Mouse (Mus musculus) midbrain, embryonic 11.5 days (tissue): Measurements from ENCODE around the gene Fblim1. TPM values are rescaled to one million over a fixed set of nuclear protein-coding genes. Genes with fewer than 3 reads are reported as not detected.
A peak's percentile ranks its signal among the peaks of the same experiment; 100 is the strongest.

Experiments used
- ATAC-seq: fragments of 200-750 bp; cut with Nextera tagmentation; 2 replicates; pipeline ENCODE4 v1.8.0; 2017; ENCODE audit warnings: moderate TSS enrichment, moderate library complexity; ENCODE audit not compliant: low FRiP score
- DNase-seq: peaks from one replicate; pipeline ENCODE4 v3.0.0; 2015; ENCODE audit warnings: low spot score; ENCODE audit errors: missing footprints
- H3K27ac ChIP-seq: fragments of 300-500 bp; sonication (generic); 2 replicates; pipeline ENCODE4 v1.5.1; 2014; ENCODE audit warnings: low read depth, low read length
- H3K27me3 ChIP-seq: fragments of 300-500 bp; sonication (generic); 2 replicates; pipeline ENCODE4 v1.6.1; 2014; ENCODE audit warnings: mild to moderate bottlenecking, low read length, moderate library complexity, mixed read lengths; ENCODE audit not compliant: control insufficient read depth, insufficient read depth
- H3K36me3 ChIP-seq: fragments of 300-500 bp; sonication (generic); 2 replicates; pipeline ENCODE4 v1.6.1; 2014; ENCODE audit warnings: mild to moderate bottlenecking, low read length, moderate library complexity, mixed read lengths; ENCODE audit not compliant: control insufficient read depth, insufficient read depth
- H3K4me1 ChIP-seq: fragments of 300-500 bp; sonication (generic); 2 replicates; pipeline ENCODE4 v1.6.1; 2014; ENCODE audit warnings: low read length; ENCODE audit not compliant: control insufficient read depth, insufficient read depth
- H3K4me2 ChIP-seq: fragments of 300-500 bp; sonication (generic); 2 replicates; pipeline ENCODE4 v1.6.1; 2014; ENCODE audit warnings: mild to moderate bottlenecking, moderate library complexity
- H3K4me3 ChIP-seq: fragments of 300-500 bp; sonication (generic); 2 replicates; pipeline ENCODE4 v1.5.1; 2014; ENCODE audit warnings: low read depth, low read length
- H3K9ac ChIP-seq: fragments of 300-500 bp; sonication (generic); 2 replicates; pipeline ENCODE4 v1.6.1; 2014; ENCODE audit warnings: low read length
- H3K9me3 ChIP-seq: fragments of 300-500 bp; sonication (generic); 2 replicates; pipeline ENCODE4 v1.6.1; 2016; ENCODE audit warnings: low read length; ENCODE audit not compliant: control insufficient read depth
- WGBS: fragments of 180-500 bp; shearing (Covaris S2); extraction: QIAGEN DNeasy Blood & Tissue Kit; methylation state at CpG from one replicate; pipeline ENCODE4 v1.1.7; 2014; 5-methylcytosine and 5-hydroxymethylcytosine counted together
- polyA plus RNA-seq: library from polyadenylated mRNA; unstranded; fragments of >200 nt; fragmentation: Nextera tagmentation; extraction: Ambion mirVana; gene quantifications from 2 replicates; pipeline ENCODE4 v1.2.1, GENCODE M21; 2014

Gene Fblim1
- polyA plus RNA-seq, 1 experiment from 2014 or later, result 20.0 TPM

DNA sequence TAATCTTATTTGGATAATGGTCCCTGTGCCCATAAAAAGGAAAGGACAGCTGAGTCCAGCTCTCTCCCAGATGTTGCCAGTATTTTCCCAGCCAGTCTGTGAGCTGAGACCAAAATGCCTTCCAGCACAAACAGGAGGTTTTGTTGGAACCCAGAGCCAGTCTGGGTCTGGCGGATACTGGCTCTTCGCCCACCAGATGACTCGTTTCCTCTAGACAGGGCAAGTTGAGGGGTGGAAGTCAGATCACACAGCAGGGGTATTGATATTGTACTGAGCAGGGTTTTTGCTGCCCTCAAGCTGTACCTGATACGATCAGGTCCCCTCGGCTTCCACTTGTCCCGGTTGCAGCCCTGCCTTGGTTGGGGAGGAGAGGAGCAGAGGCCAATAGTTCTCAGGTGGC lies 3.6 kb upstream of the Fblim1 start:
- no peak for ATAC-seq
- no peak overlapping the region for H3K4me2 ChIP-seq
- no peaks in the 10 kb centered on the region for H3K9me3 ChIP-seq
- no peaks in the 10 kb centered on the region for H3K36me3 ChIP-seq
- H3K4me3 ChIP-seq, result no peak overlapping the region
- no peak overlapping the region for H3K9ac ChIP-seq
- peak; percentile 10 for DNase-seq
- H3K27me3 ChIP-seq, result no peaks in the 10 kb centered on the region
- no peaks in the 10 kb centered on the region for H3K4me1 ChIP-seq
- no peak overlapping the region for H3K27ac ChIP-seq
- WGBS, result 81% methylated on average over 6 of the region's 6 CpGs

DNA sequence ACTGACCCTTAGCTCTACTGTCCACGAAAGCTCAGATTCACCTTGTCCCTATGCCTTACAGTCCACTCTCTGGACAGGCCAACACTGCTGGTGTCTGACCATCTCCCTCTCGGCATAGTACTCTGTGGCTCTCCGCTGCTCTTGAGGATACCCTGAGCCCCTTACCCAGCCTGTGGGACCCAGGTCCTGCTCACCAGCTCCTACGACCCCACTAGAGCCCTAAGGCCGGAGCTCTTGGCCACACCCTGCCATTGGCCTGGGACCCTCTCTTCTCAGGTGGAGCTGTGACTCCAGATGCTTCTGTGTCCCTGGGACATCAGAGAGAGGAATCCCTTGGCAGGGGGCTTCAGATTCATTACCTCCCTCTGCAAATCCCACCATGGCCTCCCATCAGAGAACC lies 475 bp downstream of the Fblim1 start:
- Histone ChIP-seq H3K4me2 (no peak overlapping the region), H3K9me3 (no peaks in the 10 kb centered on the region), H3K27me3 (no peaks in the 10 kb centered on the region), H3K36me3 (no peaks in the 10 kb centered on the region), H3K4me3 (no peak overlapping the region), H3K27ac (no peak overlapping the region), H3K9ac (no peak overlapping the region), H3K4me1 (no peaks in the 10 kb centered on the region)
- WGBS, result 92% methylated on average over 5 of the region's 5 CpGs
- DNase-seq, result no peak
- no peak for ATAC-seq

DNA sequence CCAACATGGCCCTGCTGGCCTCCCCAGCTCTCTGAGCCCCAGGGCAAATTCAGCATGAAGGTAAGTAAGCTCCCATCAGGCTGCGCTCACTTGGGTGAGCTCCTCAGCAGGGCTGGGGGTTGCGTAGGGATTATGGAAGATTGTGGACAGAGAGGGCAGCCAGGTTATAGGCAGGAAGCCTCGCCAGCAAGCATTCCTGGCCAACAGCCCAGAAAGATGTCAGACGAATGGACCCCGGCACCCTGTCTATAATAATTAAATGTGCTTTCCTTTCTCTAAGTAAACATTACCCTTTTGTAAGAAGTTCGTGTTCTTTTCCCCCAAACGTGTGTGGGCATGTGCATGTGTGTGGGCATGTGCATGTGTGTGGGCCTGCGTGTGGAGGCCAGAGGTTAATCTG lies 1.4 kb downstream of the Fblim1 start:
- Histone ChIP-seq H3K4me1 (peaks cover 4% of the 10 kb centered on the region), H3K27me3 (peaks cover 6% of the 10 kb centered on the region), H3K4me3 (no peak overlapping the region), H3K9me3 (no peaks in the 10 kb centered on the region), H3K9ac (no peak overlapping the region), H3K36me3 (no peaks in the 10 kb centered on the region), H3K27ac (no peak overlapping the region), H3K4me2 (no peak overlapping the region)
- ATAC-seq, result no peak
- DNase-seq, result no peak
- 75% methylated on average over 8 of the region's 8 CpGs for WGBS

DNA sequence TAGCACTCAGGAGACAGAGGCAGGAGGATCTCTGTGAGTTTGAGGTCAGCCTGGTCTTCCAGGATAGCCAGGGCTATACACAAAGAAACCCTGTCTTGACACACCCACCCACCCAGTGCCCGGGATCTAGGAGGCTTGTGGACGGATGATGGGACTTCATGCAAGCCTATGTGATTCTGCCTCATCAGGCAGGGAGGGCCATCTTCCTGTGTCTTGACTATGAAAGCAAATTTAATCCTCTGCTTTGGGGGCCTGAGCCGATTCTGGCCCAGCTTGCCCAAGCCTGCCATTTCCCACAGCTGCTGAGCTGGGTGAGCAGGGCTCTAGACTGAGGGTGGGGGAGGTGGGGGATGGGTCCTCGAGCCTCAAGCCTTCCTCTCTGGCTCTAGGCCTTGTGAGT lies 2.0 kb downstream of the Fblim1 start:
- DNase-seq (no peak), ATAC-seq (no peak)
- no peaks in the 10 kb centered on the region for H3K9me3 ChIP-seq
- H3K4me3 ChIP-seq, result no peak overlapping the region
- no peak overlapping the region for H3K27ac ChIP-seq
- H3K36me3 ChIP-seq, result no peaks in the 10 kb centered on the region
- 78% methylated on average over 4 of the region's 4 CpGs for WGBS
- H3K9ac ChIP-seq, result no peak overlapping the region
- no peak overlapping the region for H3K4me2 ChIP-seq
- H3K4me1 ChIP-seq, result peaks cover 6% of the 10 kb centered on the region
- H3K27me3 ChIP-seq, result peaks cover 12% of the 10 kb centered on the region

DNA sequence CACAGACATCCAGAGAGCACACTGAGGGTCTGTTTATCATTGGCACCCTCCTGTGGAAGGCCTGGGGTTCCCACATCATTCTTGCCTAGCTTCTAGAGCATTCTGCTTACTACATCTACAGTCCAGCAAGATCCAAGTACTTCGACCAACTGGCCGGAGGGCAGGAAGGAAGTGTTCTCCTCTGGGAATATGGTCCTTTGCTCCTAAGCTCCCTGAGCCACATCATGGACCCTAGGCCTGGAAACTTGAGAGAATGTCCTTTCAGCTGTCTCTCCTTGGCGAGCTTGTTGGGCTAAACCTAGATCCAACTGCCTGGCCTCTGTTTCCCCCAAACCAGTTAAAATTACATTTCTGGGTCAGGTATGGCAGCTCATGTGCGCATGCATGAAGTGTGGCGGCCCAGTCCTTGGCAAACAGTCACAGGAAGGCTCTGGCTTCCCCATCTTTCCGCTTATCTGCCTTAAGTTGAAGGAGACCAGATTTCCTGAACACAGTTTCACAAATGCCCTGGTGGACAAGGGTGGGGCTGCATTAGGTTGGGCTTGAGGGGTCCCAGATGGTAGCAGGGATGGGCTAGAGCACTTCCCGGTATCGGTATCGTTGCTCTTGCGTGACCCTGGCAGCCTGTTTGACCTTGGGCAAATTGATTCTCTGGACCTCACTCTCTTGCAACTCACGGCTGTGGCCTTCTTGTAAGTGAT lies 3.2 kb downstream of the Fblim1 start:
- peaks cover 15% of the 10 kb centered on the region for H3K4me1 ChIP-seq

DNA sequence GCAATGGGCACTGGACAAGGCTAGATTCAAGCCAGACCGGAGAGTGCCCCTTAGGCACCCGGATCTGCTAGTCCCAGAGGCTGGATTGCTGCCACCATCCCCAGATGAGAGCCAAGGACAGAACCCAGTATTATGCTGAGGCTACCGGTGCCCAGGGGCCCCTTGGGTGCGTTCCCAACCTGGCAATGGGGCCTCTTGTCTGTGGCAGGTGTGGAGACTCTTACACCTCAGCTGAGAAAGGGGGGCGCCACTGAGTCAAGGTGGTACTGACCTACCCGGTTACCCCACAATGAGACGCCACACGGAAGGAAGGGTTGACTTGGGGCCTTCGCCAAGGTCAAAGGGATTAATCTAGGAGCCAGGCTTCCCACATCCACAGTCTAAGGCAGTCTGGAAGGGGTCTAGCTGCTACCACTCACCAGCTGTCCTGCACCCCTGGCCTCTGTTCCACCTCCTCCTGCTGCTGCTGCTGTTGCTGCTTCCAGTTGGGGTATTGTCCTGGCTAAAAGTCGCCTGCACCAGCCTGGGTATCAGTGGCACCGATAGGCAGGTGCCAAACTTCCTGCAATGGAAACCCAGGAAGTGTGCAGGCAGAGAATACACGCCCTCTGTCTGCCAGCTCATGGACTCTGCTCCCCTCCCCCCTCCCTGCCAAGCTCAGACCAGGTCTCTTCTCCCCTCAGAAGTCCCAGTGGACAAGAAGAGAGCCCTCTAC lies 4.6 kb downstream of the Fblim1 start:
- ATAC-seq (no peak), DNase-seq (peak; percentile 80)
- peaks cover 15% of the 10 kb centered on the region for H3K27me3 ChIP-seq
- peaks cover 15% of the 10 kb centered on the region for H3K4me1 ChIP-seq
- no peak overlapping the region for H3K9ac ChIP-seq
- no peak overlapping the region for H3K4me2 ChIP-seq
- no peak overlapping the region for H3K4me3 ChIP-seq
- H3K36me3 ChIP-seq, result no peaks in the 10 kb centered on the region
- no peaks in the 10 kb centered on the region for H3K9me3 ChIP-seq
- WGBS, result 73% methylated on average over 12 of the region's 12 CpGs
- H3K27ac ChIP-seq, result no peak overlapping the region

More for the DNA sequence above, 3.2 kb downstream of the Fblim1 start:
- Histone ChIP-seq H3K27ac (no peak overlapping the region), H3K9ac (no peak overlapping the region), H3K27me3 (peaks cover 15% of the 10 kb centered on the region), H3K9me3 (no peaks in the 10 kb centered on the region), H3K36me3 (no peaks in the 10 kb centered on the region), H3K4me2 (no peak overlapping the region), H3K4me3 (no peak overlapping the region)
- WGBS, result 81% methylated on average over 11 of the region's 11 CpGs
- DNase-seq (no peak), ATAC-seq (no peak)

DNA sequence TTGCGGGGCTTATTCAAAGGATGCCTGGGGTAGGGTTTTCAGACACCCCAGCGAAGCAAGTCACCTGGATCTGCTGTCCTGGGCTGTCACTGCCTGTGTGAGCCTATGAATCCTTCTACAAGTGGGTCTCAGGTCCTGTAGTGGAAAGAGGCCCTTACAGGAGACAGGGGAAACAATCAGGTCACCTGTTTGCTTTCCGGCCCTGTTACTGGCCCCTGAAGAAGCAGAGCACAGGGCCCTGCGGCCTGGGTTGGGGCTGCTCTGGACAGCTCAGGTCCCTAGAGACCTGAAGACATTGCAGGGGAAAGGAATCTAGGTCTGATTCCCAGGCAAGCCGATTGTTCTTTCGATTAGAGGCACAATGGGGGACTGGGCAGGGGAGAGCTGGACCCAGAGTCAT lies 5.5 kb downstream of the Fblim1 start:
- ATAC-seq, result peak; percentile 27; the same call in 1 of the 2 replicates
- 23% methylated on average over 6 of the region's 6 CpGs for WGBS
- DNase-seq, result no peak
- no peak overlapping the region for H3K4me3 ChIP-seq
- peaks cover 15% of the 10 kb centered on the region for H3K27me3 ChIP-seq
- H3K4me2 ChIP-seq, result no peak overlapping the region
- H3K9me3 ChIP-seq, result no peaks in the 10 kb centered on the region
- H3K9ac ChIP-seq, result no peak overlapping the region
- H3K4me1 ChIP-seq, result peaks cover 15% of the 10 kb centered on the region
- no peaks in the 10 kb centered on the region for H3K36me3 ChIP-seq
- H3K27ac ChIP-seq, result no peak overlapping the region

DNA sequence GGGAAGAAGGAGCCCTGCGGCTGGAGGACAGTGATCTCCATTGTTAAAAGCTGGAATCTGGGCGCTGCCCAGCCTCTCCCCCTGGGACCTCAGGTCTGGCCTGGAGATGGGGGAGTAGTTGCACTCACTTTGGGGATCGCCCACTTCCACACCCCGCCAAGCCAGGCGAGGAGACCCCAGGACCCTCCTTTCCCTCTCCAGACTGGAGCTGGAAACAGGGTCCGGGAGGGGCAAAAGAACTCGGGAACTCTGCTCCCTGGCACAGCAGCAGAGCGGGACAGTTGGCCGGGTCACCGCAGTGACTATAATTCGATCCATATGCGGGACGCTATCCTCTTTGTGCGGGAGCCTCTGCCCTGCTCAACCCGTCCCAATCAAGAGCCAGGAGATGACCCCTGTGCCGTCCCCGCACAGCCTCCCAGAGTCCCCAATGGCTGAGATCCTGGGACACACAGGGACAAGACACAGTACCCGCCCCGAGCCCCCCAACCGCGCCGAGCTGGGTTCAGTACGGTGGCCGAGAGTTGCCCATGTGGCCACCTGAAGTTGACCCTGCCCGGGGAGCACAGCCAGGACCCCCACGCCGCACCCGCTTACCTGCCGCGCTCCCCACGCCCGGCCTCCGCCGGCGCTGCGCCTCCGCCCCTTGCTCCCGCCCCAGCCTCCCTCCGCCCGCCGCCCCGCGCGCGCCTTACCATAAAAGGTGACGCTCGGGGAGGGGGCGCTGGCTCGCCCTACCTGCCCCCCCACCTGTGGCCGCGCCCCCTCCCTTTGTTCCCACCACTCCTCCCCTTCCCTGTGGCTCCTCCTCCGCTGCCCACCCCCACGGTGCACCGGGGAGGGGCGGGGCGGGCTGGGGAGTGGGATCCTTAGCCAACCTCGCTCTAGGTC lies 6.4 kb downstream of the Fblim1 start:
- Histone ChIP-seq H3K9ac (peak overlapping the region; percentile 64), H3K27me3 (peaks cover 15% of the 10 kb centered on the region), H3K4me3 (peak overlapping the region; percentile 47), H3K4me2 (peak overlapping the region; percentile 86), H3K36me3 (no peaks in the 10 kb centered on the region), H3K9me3 (no peaks in the 10 kb centered on the region), H3K4me1 (peaks cover 15% of the 10 kb centered on the region), H3K27ac (no peak overlapping the region)
- ATAC-seq, result peak; percentile 38
- DNase-seq, result no peak
- under 1% methylated on average over 43 of the region's 57 CpGs for WGBS

DNA sequence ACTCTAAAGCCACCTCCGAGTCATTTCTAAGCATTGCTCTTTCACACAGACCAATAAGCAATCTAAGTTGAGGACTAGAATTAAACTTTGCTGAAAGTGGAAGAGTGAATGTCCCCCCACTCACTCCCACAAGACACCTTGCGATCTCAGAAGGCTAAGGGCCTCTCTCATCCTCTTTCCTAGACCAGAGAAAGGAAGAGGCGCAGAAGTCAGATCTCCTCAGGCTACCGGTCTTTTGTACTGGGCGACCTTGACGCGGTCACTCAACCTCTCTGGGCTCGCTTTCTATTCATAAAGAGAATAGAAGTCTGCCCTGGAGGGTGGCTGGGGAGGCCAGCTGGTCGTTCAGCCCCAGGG lies 7.0 kb downstream of the Fblim1 start:
- Histone ChIP-seq H3K4me3 (peak overlapping the region; percentile 47), H3K27me3 (peaks cover 15% of the 10 kb centered on the region), H3K4me2 (peak overlapping the region; percentile 86), H3K9ac (peak overlapping the region; percentile 64), H3K27ac (no peak overlapping the region), H3K4me1 (peaks cover 15% of the 10 kb centered on the region), H3K36me3 (no peaks in the 10 kb centered on the region), H3K9me3 (no peaks in the 10 kb centered on the region)
- ATAC-seq (peak; percentile 22; the same call in 1 of the 2 replicates), DNase-seq (peak; percentile 94)
- under 1% methylated on average over 9 of the region's 9 CpGs for WGBS
